Mouse (Mus musculus) frontal cortex, postnatal 14 days (tissue): ENCODE results near the gene Rab3ip.

Source experiments
- DNase-seq, 2 experiments: peaks; one replicate each; pipeline ENCODE4 v3.0.0; 2022; ENCODE audit warnings: low spot score in 2 of 2

Gene Rab3ip

GRCm38 (mm10) chr10:116919368-116920317 lies 30.9 kb downstream of the Rab3ip start:
- DNase-seq, result no peak

DNA sequence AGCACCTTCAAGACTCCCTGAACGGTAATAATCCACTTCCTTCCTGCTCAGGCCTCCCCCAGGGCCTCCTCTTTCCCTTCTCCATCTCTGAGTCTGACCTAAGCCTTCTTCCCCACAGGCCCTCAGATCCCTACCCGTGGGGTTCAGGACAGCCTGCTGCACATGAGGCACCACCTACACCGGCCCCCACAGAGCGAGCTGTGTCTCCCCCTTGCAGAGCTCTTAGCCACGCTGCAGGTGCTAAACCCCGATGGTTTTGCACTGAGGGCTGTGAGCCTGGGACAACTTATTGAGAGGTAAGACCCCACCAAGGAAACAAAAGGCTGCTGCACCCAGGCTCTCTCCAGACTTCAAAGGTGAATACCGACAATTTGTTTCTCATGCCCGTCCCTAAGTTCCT lies 34.0 kb downstream of the Rab3ip start:
- no peak for DNase-seq

- DNase-seq, result no peak
Measured at GRCm38 (mm10) chr10:116915286-116915685, 35.3 kb downstream of the Rab3ip start.

DNA sequence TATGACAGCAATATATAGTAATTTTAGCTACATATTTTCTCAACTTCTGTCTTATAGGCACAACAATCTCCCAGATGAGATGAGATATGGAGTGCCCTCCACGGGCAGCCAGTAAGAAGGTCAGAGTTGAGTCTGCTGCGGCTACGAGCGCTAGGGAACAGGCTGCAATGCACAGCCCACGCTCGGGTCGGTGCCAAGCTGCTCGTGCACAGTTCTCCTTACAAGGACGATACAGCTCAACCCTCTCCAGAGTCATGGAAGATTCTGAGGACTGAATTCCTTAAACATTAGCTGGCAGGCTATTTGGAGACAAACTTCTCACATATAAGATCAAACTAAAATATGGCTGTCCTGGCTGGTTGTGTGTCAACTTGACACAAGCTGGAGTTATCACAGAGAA lies 36.0 kb downstream of the Rab3ip start:
- no peak for DNase-seq

GRCm38 (mm10) chr10:116913647-116914273 lies 36.8 kb downstream of the Rab3ip start:
- DNase-seq, result no peak

- DNase-seq, result no peak
Measured at GRCm38 (mm10) chr10:116912850-116913249, 37.7 kb downstream of the Rab3ip start.

DNA sequence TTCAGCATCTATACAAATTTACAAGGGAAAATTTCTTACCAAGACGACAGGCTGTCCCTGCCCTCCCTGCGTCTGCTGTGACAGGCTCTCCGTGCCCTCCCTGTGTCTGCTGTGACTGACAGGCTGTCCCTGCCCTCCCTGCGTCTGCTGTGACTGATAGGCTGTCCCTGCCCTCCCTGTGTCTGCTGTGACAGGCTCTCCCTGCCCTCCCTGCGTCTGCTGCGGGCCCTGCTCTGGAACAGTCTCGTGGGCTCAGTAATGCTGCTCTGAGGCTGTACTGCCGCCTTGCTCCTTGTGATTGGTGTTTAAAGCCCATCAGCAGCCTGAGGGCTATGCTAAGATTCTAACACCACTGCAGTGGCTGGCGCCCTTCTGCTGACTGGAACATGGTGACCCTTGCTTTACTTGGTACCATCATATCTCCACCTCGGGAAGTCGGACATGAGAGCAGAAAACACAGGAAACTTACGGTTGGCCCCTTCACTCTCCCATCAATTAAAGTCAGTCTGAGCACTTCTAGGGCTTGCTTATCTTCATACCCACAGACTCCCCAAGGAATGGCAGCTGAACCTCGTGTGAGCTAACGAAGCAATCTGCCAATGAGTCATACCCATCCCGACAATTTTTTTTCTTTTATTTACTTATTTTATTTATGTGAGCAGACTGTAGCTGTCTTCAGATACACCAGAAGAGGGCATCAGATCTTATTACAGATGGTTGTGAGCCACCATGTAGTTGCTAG lies 41.5 kb downstream of the Rab3ip start:
- DNase-seq, result no peak

DNA sequence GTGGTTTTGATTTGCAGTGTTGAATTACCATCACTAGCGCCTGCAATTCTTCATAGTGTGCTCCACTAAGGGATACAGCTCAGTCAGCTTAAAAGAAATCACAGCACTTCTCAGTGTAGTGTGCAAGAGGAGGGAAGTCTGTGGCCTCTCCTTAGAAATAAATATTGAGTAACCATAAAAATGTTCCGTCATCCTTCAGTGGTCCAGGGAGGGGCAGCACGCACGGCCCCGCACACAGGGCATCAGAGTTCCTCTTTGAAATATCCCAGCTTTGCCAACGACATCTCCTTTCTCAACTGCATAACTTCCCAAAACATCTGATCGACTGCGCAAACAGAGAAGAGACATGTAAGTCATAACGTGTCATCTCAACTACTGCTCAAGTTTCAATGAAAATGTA lies 43.8 kb downstream of the Rab3ip start:
- DNase-seq, result no peak

DNA sequence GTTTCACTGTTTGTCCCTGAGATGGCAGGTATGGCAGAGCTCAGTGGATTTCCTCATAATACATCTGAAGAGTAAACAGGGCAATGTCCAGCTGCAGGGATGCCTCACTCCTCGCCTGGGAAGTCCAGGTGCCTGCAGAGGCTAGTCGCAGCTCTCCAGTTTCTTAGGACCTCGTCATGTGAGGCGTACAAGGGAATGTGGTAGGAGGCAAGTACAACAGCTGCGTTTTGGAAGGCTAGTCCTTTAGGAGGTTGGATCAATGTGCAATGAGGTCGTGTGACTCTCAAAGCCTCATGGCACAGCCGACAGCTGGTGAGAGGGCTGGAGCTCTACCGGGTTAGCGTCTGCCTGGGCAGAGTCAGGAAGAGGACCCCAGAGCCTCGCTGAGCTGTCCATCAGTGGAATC lies 46.1 kb downstream of the Rab3ip start:
- no peak for DNase-seq

- no peak for DNase-seq
Measured at GRCm38 (mm10) chr10:116896336-116897177, 54.0 kb downstream of the Rab3ip start, which contains the start of gene Myrfl. Gene Myrfl (minus strand): TSS chr10:116896919.

DNA sequence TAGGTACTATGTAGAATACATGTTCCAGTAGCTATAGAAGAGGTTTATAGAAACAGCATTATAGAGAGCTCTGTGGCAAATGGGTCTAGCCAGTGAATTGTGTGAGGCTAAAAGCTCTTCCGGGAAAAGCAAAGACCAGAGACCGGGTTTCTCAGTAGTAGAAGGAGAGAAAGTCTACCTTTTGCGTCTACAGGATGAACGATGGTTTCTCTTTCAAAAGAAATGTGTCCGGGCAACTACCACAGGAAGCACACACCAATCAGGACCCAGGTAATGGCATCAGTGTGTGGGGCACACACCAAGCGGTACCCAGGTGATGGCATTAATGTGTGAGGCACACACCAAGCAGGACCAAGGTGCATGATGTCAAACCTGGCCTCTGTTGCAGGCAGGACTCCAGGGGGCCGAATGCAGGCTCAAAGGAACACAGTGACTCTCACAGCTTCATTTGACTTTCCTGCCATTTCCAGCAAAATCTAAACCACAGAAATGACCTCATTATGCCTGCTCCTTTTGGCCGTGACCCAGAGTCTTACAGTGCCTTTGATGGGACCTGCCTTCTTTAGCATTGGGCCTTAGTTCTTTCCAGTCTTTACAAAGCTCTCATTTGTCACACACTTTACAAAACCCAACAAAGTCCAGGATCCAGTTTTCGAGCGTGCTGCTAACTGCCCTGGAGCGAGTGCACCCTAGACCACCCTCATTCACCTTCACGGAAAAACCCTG lies 55.3 kb downstream of the Rab3ip start:
- no peak for DNase-seq

DNA sequence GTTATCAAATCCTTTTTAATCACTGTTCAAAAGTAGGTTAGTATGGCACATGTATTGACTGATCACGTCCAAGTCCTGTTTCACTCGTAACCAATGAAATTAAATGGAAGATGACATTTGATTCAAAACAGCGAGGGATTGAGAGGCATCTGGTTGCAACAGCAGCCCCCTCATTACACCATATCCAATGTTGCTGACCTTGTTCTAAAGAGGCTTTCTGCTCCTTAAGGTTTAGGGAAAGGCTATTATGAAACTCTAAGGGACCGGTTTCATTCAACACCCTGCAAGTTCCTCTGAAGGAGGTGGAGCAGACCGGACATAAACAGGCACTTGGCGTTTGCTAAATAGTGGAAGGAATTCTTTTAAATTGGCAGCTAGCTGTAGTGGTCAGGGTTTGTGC lies 56.0 kb downstream of the Rab3ip start:
- no peak for DNase-seq

- DNase-seq, result peak in 1 of 2 experiments; percentile 22
Measured at GRCm38 (mm10) chr10:116893753-116894152, 56.8 kb downstream of the Rab3ip start.

DNA sequence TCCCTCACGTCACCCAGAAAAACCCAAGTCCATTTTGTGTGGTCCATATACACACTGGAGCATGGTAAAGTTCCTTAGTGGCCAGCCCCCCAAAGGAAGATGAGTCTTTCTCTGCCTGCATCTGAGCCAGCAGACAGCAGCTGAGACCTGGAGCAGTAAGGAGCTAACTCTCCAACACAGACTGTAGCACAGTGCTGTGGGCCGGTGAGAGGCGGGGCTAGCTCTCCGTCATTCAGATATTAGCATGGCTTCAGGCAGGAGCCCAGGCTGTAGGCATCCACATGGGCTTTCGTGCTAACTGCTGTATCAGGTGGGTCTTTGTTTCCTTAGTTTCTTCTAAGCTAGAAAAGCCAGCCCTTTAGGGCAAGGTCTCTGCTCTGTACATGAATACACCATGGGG lies 60.0 kb downstream of the Rab3ip start:
- DNase-seq, result no peak

GRCm38 (mm10) chr10:116884552-116884951 lies 66.0 kb downstream of the Rab3ip start:
- DNase-seq, result no peak

DNA sequence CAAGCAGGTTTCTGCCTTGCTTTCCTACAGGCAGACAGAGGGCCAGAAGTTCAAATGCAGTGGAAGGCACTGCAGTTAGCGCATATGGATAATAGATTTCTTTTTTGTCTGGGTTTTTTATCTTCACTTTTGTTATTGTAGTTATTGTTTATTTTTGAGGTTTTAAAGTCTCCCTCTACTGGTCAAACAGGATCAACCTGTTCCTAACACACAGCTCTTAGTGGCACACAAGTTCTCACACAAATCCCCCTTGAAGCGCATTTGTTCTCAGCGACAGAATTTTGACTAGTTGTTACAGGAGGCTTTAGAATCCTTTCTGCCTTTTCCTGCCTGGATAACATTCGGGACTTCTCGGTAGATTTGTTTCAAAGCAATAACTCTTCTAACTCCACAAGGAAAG lies 67.0 kb downstream of the Rab3ip start:
- no peak for DNase-seq

DNA sequence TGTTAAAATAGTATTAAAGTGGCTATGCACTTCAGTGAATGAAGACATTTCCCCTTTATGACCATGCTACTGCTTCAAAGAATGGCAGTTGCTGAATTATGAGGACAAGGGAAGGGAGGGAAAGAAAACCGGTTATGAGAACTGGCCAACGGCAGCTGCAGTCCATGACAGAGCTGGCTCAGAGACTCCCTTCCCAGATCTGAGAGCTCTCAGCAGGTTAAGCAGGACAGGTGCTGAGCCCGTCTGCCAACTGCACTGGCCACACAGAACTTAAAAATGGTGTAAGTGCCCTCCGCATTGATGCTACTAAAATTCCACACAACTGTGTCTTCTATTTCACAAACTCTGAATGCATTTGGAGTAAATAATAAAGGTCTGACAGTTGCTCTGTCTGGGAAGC lies 73.1 kb downstream of the Rab3ip start:
- no peak for DNase-seq

GRCm38 (mm10) chr10:116874490-116874889 lies 76.1 kb downstream of the Rab3ip start:
- no peak for DNase-seq

GRCm38 (mm10) chr10:116872016-116872410 lies 78.6 kb downstream of the Rab3ip start:
- DNase-seq, result no peak

- peak in 1 of 2 experiments; percentile 17 for DNase-seq
Measured at GRCm38 (mm10) chr10:116871329-116872015, 79.1 kb downstream of the Rab3ip start.
